Mouse (Mus musculus): ENCODE measurements around the gene Itga11. TPM values are rescaled to one million over a fixed set of nuclear protein-coding genes. Genes with fewer than 3 reads are reported as not detected.

Gene Itga11
- polyA plus RNA-seq, 1 experiment from 2014 or later, result 0.29 TPM

GRCm38 (mm10) chr9:62689748-62690147 is 12.1 kb downstream of the Itga11 start:
- no peaks in the 10 kb centered on the region for H3K27me3 ChIP-seq (ENCODE audit: control insufficient read depth, insufficient read depth, low read length)
- H3K4me3 ChIP-seq (ENCODE audit: low read depth, low read length), result no peak overlapping the region
- TF ChIP-seq EP300 (optimal IDR thresholded peaks at IDR 0.05) (no peak), CTCF (IDR thresholded peaks at IDR 0.05; ENCODE audit: low read depth) (no peak)
- WGBS, result 67% methylated on average over 10 of the region's 10 CpGs
- ATAC-seq (ENCODE audit: low FRiP score, low TSS enrichment) (no peak), DNase-seq (ENCODE audit: low spot score) (no peak)
- no peaks in the 10 kb centered on the region for H3K36me3 ChIP-seq (ENCODE audit: control insufficient read depth, insufficient read depth, low read length)
- H3K9ac ChIP-seq (ENCODE audit: low read length), result no peak overlapping the region; the same call in 1 of the 2 replicates
- H3K4me1 ChIP-seq (replicated peaks; ENCODE audit: control insufficient read depth, insufficient read depth), result no peaks in the 10 kb centered on the region
- no peak overlapping the region for H3K27ac ChIP-seq (replicated peaks)
- H3K4me2 ChIP-seq (replicated peaks; ENCODE audit: low read depth), result no peak overlapping the region
- no peaks in the 10 kb centered on the region for H3K9me3 ChIP-seq (ENCODE audit: control insufficient read depth, low read length)

GRCm38 (mm10) chr9:62694054-62694453 is 16.4 kb downstream of the Itga11 start:
- Histone ChIP-seq H3K4me1 (replicated peaks; ENCODE audit: control insufficient read depth, insufficient read depth) (no peaks in the 10 kb centered on the region), H3K9me3 (ENCODE audit: control insufficient read depth, low read length) (no peaks in the 10 kb centered on the region), H3K27me3 (ENCODE audit: control insufficient read depth, insufficient read depth, low read length) (no peaks in the 10 kb centered on the region), H3K9ac (ENCODE audit: low read length) (no peak overlapping the region), H3K4me3 (ENCODE audit: low read depth, low read length) (no peak overlapping the region), H3K27ac (replicated peaks) (no peak overlapping the region), H3K4me2 (replicated peaks; ENCODE audit: low read depth) (no peak overlapping the region), H3K36me3 (ENCODE audit: control insufficient read depth, insufficient read depth, low read length) (no peaks in the 10 kb centered on the region)
- ATAC-seq (ENCODE audit: low FRiP score, low TSS enrichment), result no peak
- WGBS, result 58% methylated on average over 5 of the region's 5 CpGs
- DNase-seq (ENCODE audit: low spot score), result no peak
- no peak for TF ChIP-seq CTCF (IDR thresholded peaks at IDR 0.05; ENCODE audit: low read depth)
- TF ChIP-seq EP300 (optimal IDR thresholded peaks at IDR 0.05), result no peak

GRCm38 (mm10) chr9:62695210-62695609 is 17.6 kb downstream of the Itga11 start:
- Histone ChIP-seq H3K4me2 (replicated peaks; ENCODE audit: low read depth) (no peak overlapping the region), H3K27me3 (ENCODE audit: control insufficient read depth, insufficient read depth, low read length) (no peaks in the 10 kb centered on the region), H3K9ac (ENCODE audit: low read length) (no peak overlapping the region), H3K4me1 (replicated peaks; ENCODE audit: control insufficient read depth, insufficient read depth) (no peaks in the 10 kb centered on the region), H3K4me3 (ENCODE audit: low read depth, low read length) (no peak overlapping the region), H3K27ac (replicated peaks) (no peak overlapping the region), H3K9me3 (ENCODE audit: control insufficient read depth, low read length) (no peaks in the 10 kb centered on the region), H3K36me3 (ENCODE audit: control insufficient read depth, insufficient read depth, low read length) (no peaks in the 10 kb centered on the region)
- no peak for TF ChIP-seq EP300 (optimal IDR thresholded peaks at IDR 0.05)
- no peak for TF ChIP-seq CTCF (IDR thresholded peaks at IDR 0.05; ENCODE audit: low read depth)
- WGBS, result 71% methylated on average over 9 of the region's 9 CpGs
- ATAC-seq (ENCODE audit: low FRiP score, low TSS enrichment), result no peak
- no peak for DNase-seq (ENCODE audit: low spot score)

DNA sequence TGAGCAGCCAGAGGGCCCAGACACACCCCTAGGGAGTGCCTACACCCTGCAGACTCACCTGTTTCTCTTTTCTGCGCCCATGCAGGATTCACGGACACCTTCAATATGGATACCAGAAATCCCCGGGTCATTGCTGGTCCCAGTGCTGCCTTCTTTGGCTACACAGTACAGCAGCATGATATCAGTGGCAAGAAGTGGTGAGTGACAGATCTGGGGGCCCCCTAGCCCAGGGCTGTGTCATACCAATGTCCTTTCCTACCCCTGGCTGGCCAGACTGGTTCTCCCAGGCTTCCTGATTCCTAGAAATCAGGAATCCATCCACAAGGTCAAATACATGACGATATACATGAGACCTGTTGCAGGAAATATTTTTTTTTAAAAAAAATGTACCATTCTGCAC is 19.2 kb downstream of the Itga11 start:
- Histone ChIP-seq H3K36me3 (ENCODE audit: control insufficient read depth, insufficient read depth, low read length) (no peaks in the 10 kb centered on the region), H3K4me1 (replicated peaks; ENCODE audit: control insufficient read depth, insufficient read depth) (no peaks in the 10 kb centered on the region), H3K4me3 (ENCODE audit: low read depth, low read length) (no peak overlapping the region), H3K27me3 (ENCODE audit: control insufficient read depth, insufficient read depth, low read length) (no peaks in the 10 kb centered on the region), H3K27ac (replicated peaks) (no peak overlapping the region), H3K9me3 (ENCODE audit: control insufficient read depth, low read length) (no peaks in the 10 kb centered on the region), H3K4me2 (replicated peaks; ENCODE audit: low read depth) (no peak overlapping the region), H3K9ac (ENCODE audit: low read length) (no peak overlapping the region)
- ATAC-seq (ENCODE audit: low FRiP score, low TSS enrichment) (no peak), DNase-seq (ENCODE audit: low spot score) (no peak)
- TF ChIP-seq CTCF (IDR thresholded peaks at IDR 0.05; ENCODE audit: low read depth) (no peak), EP300 (optimal IDR thresholded peaks at IDR 0.05) (no peak)
- 70% methylated on average over 4 of the region's 4 CpGs for WGBS

DNA sequence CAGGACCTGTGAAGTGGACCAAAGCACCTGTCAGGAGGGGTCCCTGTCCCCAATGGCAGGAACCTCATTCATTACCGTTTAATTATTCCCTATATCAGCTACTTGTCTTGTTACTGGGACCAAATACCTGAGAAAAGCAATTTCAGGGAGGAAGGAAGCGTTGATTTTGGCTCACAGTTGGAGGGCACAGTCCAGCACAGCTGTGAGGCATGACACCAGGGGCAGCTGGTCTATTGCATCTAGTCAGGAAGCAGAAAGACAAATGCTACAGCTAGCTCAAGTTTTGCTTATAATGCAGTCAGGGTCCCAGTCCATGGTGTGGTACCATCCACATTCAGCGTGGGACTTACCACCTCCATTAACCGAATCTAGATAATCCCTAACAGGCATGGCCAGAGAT is 29.6 kb downstream of the Itga11 start:
- WGBS, result 90% methylated on average over 4 of the region's 4 CpGs
- Histone ChIP-seq H3K4me3 (ENCODE audit: low read depth, low read length) (no peak overlapping the region), H3K4me1 (replicated peaks; ENCODE audit: control insufficient read depth, insufficient read depth) (no peaks in the 10 kb centered on the region; the same call in 1 of the 2 replicates), H3K4me2 (replicated peaks; ENCODE audit: low read depth) (no peak overlapping the region), H3K9ac (ENCODE audit: low read length) (no peak overlapping the region), H3K27ac (replicated peaks) (no peak overlapping the region), H3K9me3 (ENCODE audit: control insufficient read depth, low read length) (no peaks in the 10 kb centered on the region), H3K36me3 (ENCODE audit: control insufficient read depth, insufficient read depth, low read length) (no peaks in the 10 kb centered on the region), H3K27me3 (ENCODE audit: control insufficient read depth, insufficient read depth, low read length) (no peaks in the 10 kb centered on the region)
- ATAC-seq (ENCODE audit: low FRiP score, low TSS enrichment) (no peak), DNase-seq (ENCODE audit: low spot score) (no peak)
- TF ChIP-seq EP300 (optimal IDR thresholded peaks at IDR 0.05) (no peak), CTCF (IDR thresholded peaks at IDR 0.05; ENCODE audit: low read depth) (no peak)

GRCm38 (mm10) chr9:62707870-62708269 is 30.2 kb downstream of the Itga11 start:
- Histone ChIP-seq H3K27ac (replicated peaks) (no peak overlapping the region), H3K4me2 (replicated peaks; ENCODE audit: low read depth) (no peak overlapping the region), H3K9me3 (ENCODE audit: control insufficient read depth, low read length) (no peaks in the 10 kb centered on the region), H3K36me3 (ENCODE audit: control insufficient read depth, insufficient read depth, low read length) (no peaks in the 10 kb centered on the region), H3K4me3 (ENCODE audit: low read depth, low read length) (no peak overlapping the region), H3K9ac (ENCODE audit: low read length) (no peak overlapping the region), H3K27me3 (ENCODE audit: control insufficient read depth, insufficient read depth, low read length) (no peaks in the 10 kb centered on the region), H3K4me1 (replicated peaks; ENCODE audit: control insufficient read depth, insufficient read depth) (no peaks in the 10 kb centered on the region; the same call in 1 of the 2 replicates)
- TF ChIP-seq EP300 (optimal IDR thresholded peaks at IDR 0.05), result no peak
- TF ChIP-seq CTCF (IDR thresholded peaks at IDR 0.05; ENCODE audit: low read depth), result no peak
- 31% methylated on average over 6 of the region's 6 CpGs for WGBS
- ATAC-seq (ENCODE audit: low FRiP score, low TSS enrichment), result no peak
- DNase-seq (ENCODE audit: low spot score), result peak; percentile 24
